ENCODE assay signal across 8 mouse cellular contexts in the genomic region with DNA sequence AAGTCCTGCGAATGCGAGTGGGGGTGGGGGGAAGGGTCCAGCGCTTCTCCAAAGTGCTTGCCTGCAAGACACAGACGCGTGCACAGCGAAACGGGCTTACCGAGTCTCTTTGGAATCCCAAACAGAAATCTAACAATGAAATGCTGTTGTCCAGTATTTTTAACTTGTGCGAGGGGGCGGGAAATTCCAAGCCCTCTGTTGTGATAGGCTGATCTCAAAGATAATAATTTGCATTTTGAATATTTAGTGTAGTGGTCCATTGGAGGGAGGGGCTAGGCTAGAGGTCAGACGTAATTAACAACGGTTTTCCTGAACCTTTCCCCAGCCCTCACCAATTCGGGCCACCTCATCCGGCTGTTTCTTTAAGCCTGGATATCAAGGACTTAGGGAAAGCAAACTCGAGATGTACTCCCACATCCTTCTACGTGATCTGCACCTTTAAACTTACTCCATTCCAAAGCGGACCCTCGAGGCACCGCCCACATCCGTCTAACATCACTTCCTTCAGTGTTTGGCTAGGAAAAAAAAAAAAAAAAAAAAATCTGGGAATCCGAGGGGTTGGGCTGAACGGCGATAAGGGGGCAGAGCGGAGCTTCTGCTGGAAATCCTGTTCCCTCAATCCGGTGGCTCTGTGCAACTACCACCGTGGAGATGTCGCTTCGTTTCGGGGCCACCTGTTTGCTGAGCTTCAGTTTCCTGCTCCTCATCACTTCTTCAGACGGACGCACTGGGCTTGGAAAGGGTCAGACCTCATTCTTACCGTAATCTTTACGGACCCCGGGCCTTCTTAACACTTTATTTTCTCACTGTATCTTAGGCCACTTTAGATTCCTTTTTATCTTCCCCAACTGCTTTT. TPM values are rescaled to one million over a fixed set of nuclear protein-coding genes. Genes with fewer than 3 reads are reported as not detected.
DNase-seq lines count a peak whose midpoint lies in the region; ATAC-seq lines count a peak whose summit lies in the region.

A gene (plus strand): TSS at position 487 of the 856 bp plus-strand sequence.

- WGBS in lung, embryonic 16.5 days: under 1% methylated on average over 34 of the region's 34 CpGs

- peak within 1 kb of the TSS; percentile 93 for H3K9ac ChIP-seq in lung, embryonic 16.5 days (ENCODE audit: low read length)

- peaks cover 19% of the 10 kb centered on the region for H3K4me1 ChIP-seq in lung, embryonic 16.5 days (replicated peaks; ENCODE audit: control insufficient read depth, insufficient read depth, low read length)

- peaks cover 4% of the 10 kb centered on the region; the same call in 1 of the 2 replicates for H3K36me3 ChIP-seq in lung, embryonic 16.5 days (ENCODE audit: control insufficient read depth, insufficient read depth, low read length)

- DNase-seq in MN1 (ENCODE audit: low spot score): peak; percentile 86
- peak; percentile 73 for DNase-seq in cerebellum, adult 8-10 months
- DNase-seq in forelimb bud, embryonic 11.5 days (ENCODE audit: low read depth, low spot score): peak; percentile 93
- peak; percentile 81 for DNase-seq in layer of hippocampus, adult 9-10 months (ENCODE audit: low spot score)
- peak; percentile 53 for DNase-seq in ovary, postnatal 10 days (ENCODE audit: low spot score)
- peak; percentile 58 to 68 for DNase-seq in thymus, postnatal 10 days (ENCODE audit: low spot score in 2 of 2)

- H3K27me3 ChIP-seq in lung, embryonic 16.5 days (ENCODE audit: control insufficient read depth, insufficient read depth, low read depth, low read length): no peaks in the 10 kb centered on the region

- peak within 1 kb of the TSS; percentile 83 for H3K4me3 ChIP-seq in lung, embryonic 16.5 days (ENCODE audit: low read length)

- peak; percentile 59 to 66 for ATAC-seq in hematopoietic stem cell, adult 5-6 weeks (replicated peaks in 1 of 2; ENCODE audit: insufficient read depth in 1 of 2, low FRiP score in 2 of 2, low TSS enrichment in 1 of 2, low read depth in 1 of 2, poor library complexity in 2 of 2, severe bottlenecking in 2 of 2)
- peak; percentile 88 for ATAC-seq in lung, embryonic 16.5 days (ENCODE audit: low read depth)

- H3K9me3 ChIP-seq in lung, embryonic 16.5 days (ENCODE audit: control insufficient read depth, low read length): no peaks in the 10 kb centered on the region

- H3K4me2 ChIP-seq in lung, embryonic 16.5 days (ENCODE audit: low read depth, low read length): peak within 1 kb of the TSS; percentile 72

- peak within 1 kb of the TSS; percentile 97 for H3K27ac ChIP-seq in lung, embryonic 16.5 days (ENCODE audit: low read length)

RNA-seq across cellular contexts. Expression of the gene that starts here (rescaled TPM):
- 60.1 and 72.5 TPM in 2 replicates for total RNA-seq in hematopoietic stem cell, adult 5-6 weeks (2017)
- 128 and 134 TPM in 2 replicates for polyA plus RNA-seq in lung, embryonic 16.5 days (2015; fragmentation: Nextera tagmentation; extraction: Ambion mirVana)

Comparison
In these comparisons a context has a peak if more than half of its experiments do, and no peak if none do; other contexts are left out.
1. Peak in every context shown above with its lines: DNase-seq, ATAC-seq, H3K4me3 ChIP-seq and H3K27ac ChIP-seq.